Mouse (Mus musculus) testis, postnatal 10 days (tissue): Measurements from ENCODE around the gene Esp1.
"Not testable (repeated sequence)": the region's sequence is repeated elsewhere in the genome, so short reads cannot be mapped to it uniquely, and the experiment has no call there.

Experiments used
- DNase-seq: peaks from one replicate; pipeline ENCODE4 v3.0.0; 2021; ENCODE audit warnings: low spot score

Esp1 gene

DNA sequence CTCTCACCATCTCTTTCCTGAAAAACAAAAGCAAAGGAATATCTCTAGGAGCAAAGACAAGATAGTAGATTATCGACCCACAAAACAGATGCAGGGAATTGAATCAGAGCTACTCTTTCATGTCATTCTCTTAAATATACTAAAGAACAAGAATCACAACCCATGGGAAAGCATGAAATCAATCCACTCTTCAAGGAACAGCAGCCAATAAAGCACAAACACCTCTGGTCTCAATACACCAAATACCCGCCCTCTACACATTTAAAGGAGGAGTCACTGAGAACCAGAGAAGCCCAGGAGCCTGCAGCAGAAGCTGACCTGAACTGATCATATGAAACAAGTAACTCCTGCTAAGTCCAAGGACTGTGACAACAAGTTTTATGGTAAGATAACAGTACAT lies at the start of gene Esp1:
TSS of gene Esp1 (plus strand) at position 301 of the 400 bp plus-strand sequence.
- no peak for DNase-seq

DNA sequence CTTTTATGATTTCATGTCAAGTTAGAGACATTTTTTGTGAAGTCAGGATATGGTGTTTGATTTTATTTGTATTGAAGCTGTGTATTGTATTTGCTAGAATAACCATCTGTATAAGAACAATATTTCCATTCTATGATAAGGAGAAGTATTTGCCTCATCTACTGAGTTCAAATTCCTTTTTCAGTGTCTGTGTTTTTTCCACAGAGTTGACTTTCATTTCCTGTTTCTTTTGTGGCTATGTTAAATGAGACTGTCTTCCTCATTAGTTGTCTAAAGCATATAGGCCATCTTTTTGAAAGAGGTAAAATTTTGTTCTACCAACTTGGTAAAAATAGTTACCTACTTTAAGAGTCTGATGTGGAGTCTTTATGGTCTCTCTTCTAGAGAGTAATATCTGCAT lies 10.6 kb upstream of the Esp1 start:
- no peak for DNase-seq

DNA sequence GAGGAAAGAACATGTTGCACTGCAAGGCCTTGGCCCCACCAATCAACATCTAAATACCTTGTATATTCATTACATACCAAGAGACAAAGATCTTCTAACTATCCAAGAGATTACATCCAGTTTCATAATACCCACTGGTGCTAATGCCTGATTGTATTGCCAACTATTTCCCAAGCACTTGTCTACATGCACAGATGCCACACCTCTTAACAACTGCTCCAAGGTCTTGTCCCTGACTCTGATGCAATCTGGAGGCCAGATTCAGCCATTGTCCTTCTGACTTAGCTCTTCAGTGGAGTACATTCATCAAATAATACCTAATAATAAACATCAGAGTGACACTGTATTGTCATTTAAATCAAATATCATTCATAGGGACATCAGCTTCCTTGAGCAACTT lies 9.9 kb upstream of the Esp1 start:
- not testable (repeated sequence) for DNase-seq

DNA sequence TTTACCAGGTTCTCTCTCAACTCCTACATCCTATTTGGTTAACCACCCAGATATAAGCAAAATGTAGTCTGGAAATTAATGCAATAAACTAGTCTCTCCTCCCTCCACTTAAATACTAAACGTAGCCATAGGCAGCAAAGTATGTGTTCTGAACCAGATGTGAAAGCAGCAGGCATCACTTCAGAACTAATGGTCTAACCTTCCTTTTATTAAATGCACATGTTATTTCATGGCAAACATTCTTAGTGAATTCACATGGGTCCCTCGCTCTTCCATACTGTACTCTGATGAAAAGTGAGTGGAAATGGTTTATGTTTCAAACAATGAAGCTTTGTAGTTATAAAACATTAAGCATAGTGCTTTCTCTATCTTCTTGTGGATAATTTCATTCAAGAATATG lies 4.4 kb downstream of the Esp1 start:
- no peak for DNase-seq

DNA sequence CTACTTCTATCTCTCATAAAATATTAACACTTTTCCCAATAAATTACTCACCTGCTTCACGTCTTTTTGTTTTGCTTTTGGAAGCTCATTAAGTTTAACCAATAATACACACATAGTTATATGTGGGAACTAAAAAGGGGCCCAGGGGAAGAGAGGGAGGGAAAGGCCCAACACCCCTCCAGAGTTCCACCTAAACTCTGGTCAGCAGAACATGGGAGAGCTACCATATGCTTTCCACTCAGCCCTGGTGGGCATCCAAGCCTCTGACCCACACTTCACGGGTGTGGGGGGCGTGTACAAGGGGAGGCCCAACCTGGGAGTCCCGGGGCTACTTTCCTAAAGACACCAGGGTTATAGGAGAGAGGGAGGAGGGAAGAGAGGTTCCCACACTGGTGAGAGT lies 4.8 kb downstream of the Esp1 start:
- no peak for DNase-seq

DNA sequence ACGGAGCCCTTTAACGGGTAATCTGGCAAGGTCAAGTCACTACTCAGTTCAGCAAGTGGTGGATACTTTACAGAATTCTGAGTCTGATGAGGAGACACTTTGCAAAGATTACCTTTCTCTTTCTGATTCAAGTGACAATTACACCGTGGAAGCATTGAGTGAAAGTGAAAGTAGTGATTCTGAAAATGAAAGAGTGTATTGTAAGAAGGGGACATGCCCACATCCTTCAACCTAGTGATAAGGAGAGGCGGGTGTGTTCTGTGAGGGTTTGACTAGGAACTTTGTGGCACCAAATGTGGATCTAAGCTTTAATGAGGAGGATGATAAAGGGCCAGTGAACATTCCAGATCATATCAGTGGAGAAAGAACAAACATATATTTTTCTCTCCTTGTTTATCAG lies 36.7 kb downstream of the Esp1 start:
- DNase-seq: no peak

DNA sequence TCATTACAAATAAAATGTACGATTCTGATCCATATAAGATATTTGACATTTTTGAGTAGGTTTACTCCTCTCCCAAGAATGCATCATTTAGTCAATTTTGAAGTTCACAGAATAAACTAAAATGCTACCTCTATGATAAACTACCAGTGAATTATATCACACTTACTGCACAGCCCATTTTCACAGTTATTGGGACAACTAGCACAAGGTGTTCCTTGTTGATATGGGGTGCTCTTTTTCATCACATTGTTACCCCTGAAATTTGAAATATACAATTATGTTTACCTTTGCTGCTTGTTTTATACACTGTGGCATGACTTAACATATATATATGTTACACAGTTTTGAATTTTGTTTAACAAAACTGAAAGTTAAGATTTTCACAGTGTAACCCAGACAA lies 40.2 kb downstream of the Esp1 start:
- no peak for DNase-seq
